Mouse (Mus musculus) myocyte (in vitro differentiated cells): ENCODE results near the gene Ckb.

Experiments
- E2F4 ChIP-seq: IDR thresholded peaks from one replicate; pipeline ENCODE4 v1.6.1; 2011; ENCODE audit warnings: mild to moderate bottlenecking, control low read depth, moderate library complexity; ENCODE audit not compliant: insufficient read depth
- MAX ChIP-seq: IDR thresholded peaks from one replicate; pipeline ENCODE4 v1.6.1; 2011; ENCODE audit warnings: low read depth, mild to moderate bottlenecking, control low read depth
- MYOD1 ChIP-seq, 3 experiments: IDR thresholded peaks; one replicate each; pipeline ENCODE4 v1.6.1; 2011; ENCODE audit warnings: control low read depth in 2 of 3, low read depth in 2 of 3, mild to moderate bottlenecking in 2 of 3, moderate library complexity in 1 of 3; ENCODE audit not compliant: insufficient read length in 2 of 3, control insufficient read depth in 1 of 3
- MYOG ChIP-seq, 3 experiments: IDR thresholded peaks; one replicate each; pipeline ENCODE4 v1.6.1; 2011; ENCODE audit warnings: control low read depth in 2 of 3, low read depth in 2 of 3, mild to moderate bottlenecking in 2 of 3; ENCODE audit not compliant: insufficient read length in 2 of 3, control insufficient read depth in 1 of 3, insufficient read depth in 1 of 3
- POLR2A ChIP-seq: IDR thresholded peaks from one replicate; pipeline ENCODE4 v1.6.1; 2011; ENCODE audit warnings: low read depth, mild to moderate bottlenecking, control low read depth, moderate library complexity; ENCODE audit not compliant: insufficient read length
- TCF3 ChIP-seq: IDR thresholded peaks from one replicate; pipeline ENCODE4 v1.6.1; 2011; ENCODE audit warnings: low read depth, control low read depth; ENCODE audit not compliant: insufficient read length
- USF1 ChIP-seq: IDR thresholded peaks from one replicate; pipeline ENCODE4 v1.6.1; 2011; ENCODE audit warnings: low read depth, mild to moderate bottlenecking, control low read depth, moderate library complexity

- TF ChIP-seq POLR2A (no peak), MAX (no peak), MYOG (IDR thresholded peaks at IDR 0.05; ENCODE audit: control insufficient read depth in 1 of 3, insufficient read depth in 1 of 3, insufficient read length in 2 of 3, low read depth in 2 of 3) (no peak), USF1 (no peak), MYOD1 (IDR thresholded peaks at IDR 0.05; ENCODE audit: control insufficient read depth in 1 of 3, insufficient read length in 2 of 3, low read depth in 2 of 3) (no peak), TCF3 (no peak), E2F4 (no peak)
Measured at GRCm38 (mm10) chr12:111675797-111676580, 3.9 kb upstream of the Ckb start.
